Mouse (Mus musculus): ENCODE measurements around the gene Ganab. TPM values are rescaled to one million over a fixed set of nuclear protein-coding genes. Genes with fewer than 3 reads are reported as not detected.
"Not testable (repeated sequence)": the region's sequence is repeated elsewhere in the genome, so short reads cannot be mapped to it uniquely, and the experiment has no call there.

Gene Ganab
- total RNA-seq, 2 experiments from 2014 or later: 103 to 111 TPM

DNA sequence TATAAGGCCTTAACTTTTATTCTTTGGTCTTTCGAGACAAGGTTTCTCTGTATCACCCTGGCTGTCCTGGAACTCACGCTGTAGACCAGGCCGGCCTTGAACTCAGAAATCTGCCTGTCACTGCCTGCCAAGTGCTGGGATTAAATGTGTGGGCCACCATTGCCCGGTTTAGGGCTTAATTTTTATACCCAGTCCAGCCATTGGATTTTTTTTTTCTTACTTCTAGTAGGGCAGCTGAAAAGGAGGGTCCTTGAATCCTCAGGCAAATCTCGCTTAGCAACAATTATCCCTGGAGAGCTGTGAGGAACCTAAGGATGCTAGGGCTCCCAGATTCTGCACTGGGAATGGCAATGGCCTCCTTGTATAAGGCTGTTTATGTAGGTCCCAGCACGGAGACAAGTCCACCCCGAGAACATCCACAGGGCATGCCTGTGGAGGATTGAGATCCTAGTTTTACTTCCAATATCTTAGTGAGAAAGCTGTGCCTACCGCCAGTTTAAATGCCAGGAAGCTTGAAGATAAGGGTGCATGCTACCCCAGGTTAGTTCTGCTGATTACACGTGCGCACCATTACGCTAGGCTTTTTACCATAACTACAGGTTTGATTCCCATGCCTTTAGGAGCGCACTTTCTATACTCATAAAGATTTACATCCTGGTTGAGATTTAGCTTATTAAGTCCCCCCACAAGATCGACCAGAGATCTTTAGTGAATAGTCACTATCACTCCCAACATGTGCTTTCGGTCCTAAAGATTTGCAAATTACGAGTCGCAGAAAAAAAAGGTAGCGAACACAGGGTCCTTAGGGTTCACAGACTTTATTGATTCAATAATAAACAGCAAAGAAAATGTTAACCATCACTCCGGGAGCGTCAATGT lies 10.0 kb upstream of the Ganab start:
- no peak for DNase-seq (ENCODE audit: low spot score in 2 of 2)

- DNase-seq (ENCODE audit: low spot score in 2 of 2): peak; percentile 93 to 95
Measured at GRCm38 (mm10) chr19:8888511-8889385, 9.1 kb upstream of the Ganab start, which contains the start of the genes 1810009A15Rik and Gm49416. Gene 1810009A15Rik, plus strand, starts transcription at chr19:8888853. Gene Gm49416, plus strand, starts transcription at chr19:8888926.

GRCm38 (mm10) chr19:8892829-8893766 lies 4.8 kb upstream of the Ganab start, which contains the start of gene Ints5:
Gene Ints5, plus strand, starts transcription at chr19:8893005.
- peak; percentile 87 to 90 for DNase-seq (ENCODE audit: low spot score in 2 of 2)

GRCm38 (mm10) chr19:8895397-8895960 lies 2.4 kb upstream of the Ganab start:
- no peak for DNase-seq (ENCODE audit: low spot score in 2 of 2)

- not testable (repeated sequence) for DNase-seq (ENCODE audit: low spot score in 2 of 2)
Measured at GRCm38 (mm10) chr19:8896231-8896630, 1.6 kb upstream of the Ganab start.

- peak; percentile 42 to 61 for DNase-seq (ENCODE audit: low spot score in 2 of 2)
Measured at GRCm38 (mm10) chr19:8897211-8897864, 533 bp upstream of the Ganab start.

GRCm38 (mm10) chr19:8898576-8898975 lies 705 bp downstream of the Ganab start:
- DNase-seq (ENCODE audit: low spot score in 2 of 2): no peak

- no peak for DNase-seq (ENCODE audit: low spot score in 2 of 2)
Measured at GRCm38 (mm10) chr19:8899079-8899478, 1.2 kb downstream of the Ganab start.

- DNase-seq (ENCODE audit: low spot score in 2 of 2): no peak
Measured at GRCm38 (mm10) chr19:8903412-8903811, 5.5 kb downstream of the Ganab start.

- no peak for DNase-seq (ENCODE audit: low spot score in 2 of 2)
Measured at GRCm38 (mm10) chr19:8908531-8908930, 10.7 kb downstream of the Ganab start.

DNA sequence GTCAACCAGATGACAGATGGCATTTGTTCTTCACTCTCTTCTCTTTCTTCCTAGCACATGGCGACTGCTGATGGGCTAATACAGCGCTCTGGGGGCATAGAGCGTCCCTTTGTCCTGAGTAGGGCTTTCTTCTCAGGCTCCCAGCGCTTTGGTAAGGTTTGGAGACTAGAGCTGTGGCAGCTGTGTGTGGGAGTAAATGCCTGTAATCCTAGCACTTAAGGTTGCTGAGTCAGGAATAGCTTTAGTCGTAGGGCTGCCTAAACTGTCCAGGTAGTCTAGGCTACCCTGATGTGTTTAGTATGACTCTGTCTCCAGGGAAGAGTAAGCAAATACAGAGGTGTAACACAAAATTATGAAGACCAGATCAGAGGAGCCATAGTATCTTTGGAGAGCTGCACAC lies 13.9 kb downstream of the Ganab start:
- no peak for DNase-seq (ENCODE audit: low spot score in 2 of 2)

- no peak for DNase-seq (ENCODE audit: low spot score in 2 of 2)
Measured at GRCm38 (mm10) chr19:8914212-8914611, 16.3 kb downstream of the Ganab start.

DNA sequence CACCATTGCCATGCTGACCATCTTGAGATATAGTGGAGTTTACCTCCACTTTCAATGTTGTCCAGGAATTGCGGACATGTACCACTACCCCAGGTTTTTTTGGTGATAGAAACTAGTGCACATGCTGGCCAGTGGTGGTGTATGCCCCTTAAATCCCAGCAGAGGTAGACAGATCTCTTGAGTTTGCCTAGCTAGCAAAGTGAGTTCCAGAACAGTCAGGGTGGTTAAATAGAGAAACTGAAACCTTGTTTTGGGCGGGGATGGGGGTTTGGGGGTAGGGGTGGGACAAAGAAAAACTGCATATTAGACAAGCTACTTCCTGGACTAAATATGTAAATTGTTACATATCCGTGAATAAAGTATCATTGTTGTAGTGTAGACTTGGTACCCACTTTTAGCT lies 21.1 kb downstream of the Ganab start:
- no peak for DNase-seq (ENCODE audit: low spot score in 2 of 2)

DNA sequence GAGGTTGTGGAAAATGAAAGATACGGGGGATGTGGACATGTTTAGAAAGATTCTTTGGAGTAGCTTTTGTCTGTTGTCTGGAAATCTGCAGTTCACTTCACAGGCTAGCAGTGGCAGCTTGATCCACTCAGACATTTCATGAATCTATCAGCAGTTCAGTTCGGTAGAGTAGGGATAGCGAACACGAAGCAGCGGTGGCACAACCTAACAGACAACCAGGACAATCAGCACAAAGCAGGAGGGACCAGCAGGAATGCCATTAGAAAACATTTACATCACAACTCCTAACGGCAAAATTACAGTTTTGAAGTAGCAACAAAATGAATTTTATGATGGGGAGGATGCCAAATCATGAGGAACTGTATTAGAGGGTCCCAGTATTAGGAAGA lies 21.8 kb downstream of the Ganab start:
- no peak for DNase-seq (ENCODE audit: low spot score in 2 of 2)

GRCm38 (mm10) chr19:8920073-8920736 lies 22.3 kb downstream of the Ganab start, which contains the start of gene B3gat3:
Gene B3gat3, plus strand, starts transcription at chr19:8920374.
- peak; percentile 90 to 92 for DNase-seq (ENCODE audit: low spot score in 2 of 2)

GRCm38 (mm10) chr19:8920836-8921291 lies 23.0 kb downstream of the Ganab start:
- no peak for DNase-seq (ENCODE audit: low spot score in 2 of 2)

- DNase-seq (ENCODE audit: low spot score in 2 of 2): no peak
Measured at GRCm38 (mm10) chr19:8921741-8922140, 23.9 kb downstream of the Ganab start.

GRCm38 (mm10) chr19:8926766-8927165 lies 28.9 kb downstream of the Ganab start:
- DNase-seq (ENCODE audit: low spot score in 2 of 2): no peak

GRCm38 (mm10) chr19:8927891-8928525 lies 30.1 kb downstream of the Ganab start:
- no peak for DNase-seq (ENCODE audit: low spot score in 2 of 2)

Data from layer of hippocampus, postnatal 10 days (tissue).